Mouse (Mus musculus): ENCODE results near the gene Ehd3.
"Not testable (repeated sequence)": the region's sequence is repeated elsewhere in the genome, so short reads cannot be mapped to it uniquely, and the experiment has no call there.

The Ehd3 gene

DNA sequence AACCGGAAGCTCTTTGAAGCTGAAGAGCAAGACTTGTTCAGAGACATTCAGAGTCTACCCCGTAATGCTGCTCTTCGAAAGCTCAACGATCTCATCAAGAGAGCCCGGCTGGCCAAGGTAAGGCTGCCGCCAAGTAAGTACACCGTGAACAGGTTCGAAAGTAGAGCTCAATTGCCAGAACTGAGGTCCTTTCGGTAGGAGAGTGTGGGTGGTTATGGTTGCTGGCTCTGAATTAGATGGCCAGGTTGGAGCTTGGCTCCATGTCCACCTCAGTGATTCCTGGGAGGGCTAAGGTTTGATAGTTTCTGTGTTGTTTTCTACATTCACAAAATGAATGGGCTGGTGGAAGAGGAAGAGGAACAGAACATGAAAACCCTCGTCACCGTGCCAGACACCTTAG, 23.5 kb downstream of the Ehd3 start:
- DNase-seq = no peak

DNA sequence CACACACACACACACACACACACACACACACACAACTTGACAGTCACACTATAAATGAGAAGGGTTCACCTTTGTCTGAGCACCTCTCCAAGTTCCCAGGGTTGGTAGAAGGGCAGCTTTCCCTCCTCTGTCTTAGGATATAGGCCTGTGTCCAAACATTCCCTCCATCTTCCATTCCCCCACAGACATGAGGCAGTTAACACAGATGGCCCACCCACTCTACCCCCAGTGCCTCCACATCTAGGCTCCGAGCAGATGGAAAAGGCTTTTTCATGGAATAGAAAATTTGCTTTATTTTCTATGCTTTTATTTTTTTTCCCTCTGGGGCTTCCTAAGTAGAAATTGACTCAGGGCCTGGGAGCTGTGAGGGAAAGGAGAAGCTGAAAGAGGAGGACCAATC, 26.6 kb downstream of the Ehd3 start:
- no peak for DNase-seq

DNA sequence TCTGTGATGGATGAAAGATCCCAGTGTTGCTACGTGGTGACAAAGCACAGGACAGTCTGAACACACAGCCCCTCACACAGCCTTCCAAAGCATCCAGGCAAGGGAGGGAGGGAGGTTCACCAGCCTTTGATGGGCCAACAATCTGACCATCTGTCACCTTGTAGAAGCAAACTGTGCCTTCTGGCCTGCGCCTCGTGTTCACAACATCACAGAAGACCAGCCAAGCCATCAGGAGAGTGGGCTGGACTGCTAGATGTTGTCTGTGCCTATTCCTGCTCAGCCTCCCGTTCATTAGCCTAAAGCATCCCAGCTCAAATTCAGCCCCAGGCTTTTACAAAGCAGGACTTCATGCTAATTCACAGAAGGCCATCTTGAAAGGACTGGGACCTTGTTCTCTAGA, 27.5 kb downstream of the Ehd3 start:
- DNase-seq = no peak

DNA sequence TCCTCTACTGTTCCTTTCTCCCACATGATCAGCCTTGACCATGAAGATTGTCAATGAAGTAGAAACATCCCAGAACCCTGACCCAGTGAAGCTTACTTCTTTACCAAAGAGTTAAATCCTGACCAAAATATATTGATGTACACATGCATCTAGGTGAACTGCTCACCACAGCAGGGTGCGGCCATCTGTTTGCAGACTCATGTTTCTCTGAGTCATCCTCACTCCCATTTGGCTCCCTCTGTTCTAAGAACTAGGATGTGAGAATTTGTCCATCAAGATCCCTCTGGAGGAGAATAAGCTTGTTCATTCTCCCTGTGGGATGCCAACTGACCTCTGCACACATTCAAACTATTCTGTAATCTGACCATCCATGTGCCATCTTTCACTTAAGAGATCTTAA, 29.0 kb downstream of the Ehd3 start:
- no peak for DNase-seq

DNA sequence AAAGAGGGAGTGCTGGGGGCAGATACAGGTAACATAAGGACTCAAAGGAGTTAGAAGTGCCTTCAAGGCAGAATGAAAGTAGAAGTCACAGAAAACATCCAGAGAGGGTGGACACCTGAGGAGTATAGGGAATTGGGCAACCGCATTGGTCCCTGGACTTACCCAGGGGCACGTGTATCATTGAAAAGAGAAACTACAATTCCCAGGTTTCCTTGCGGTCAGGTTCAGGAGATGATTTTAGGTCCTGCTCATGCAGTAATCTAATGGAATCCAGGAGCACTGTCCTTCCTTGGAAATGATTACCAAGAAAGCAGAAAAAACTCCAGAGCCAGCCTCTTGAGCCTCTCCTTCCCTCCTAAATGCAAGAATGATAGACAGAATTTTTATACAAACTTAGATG, 29.5 kb downstream of the Ehd3 start:
- DNase-seq = no peak

DNA sequence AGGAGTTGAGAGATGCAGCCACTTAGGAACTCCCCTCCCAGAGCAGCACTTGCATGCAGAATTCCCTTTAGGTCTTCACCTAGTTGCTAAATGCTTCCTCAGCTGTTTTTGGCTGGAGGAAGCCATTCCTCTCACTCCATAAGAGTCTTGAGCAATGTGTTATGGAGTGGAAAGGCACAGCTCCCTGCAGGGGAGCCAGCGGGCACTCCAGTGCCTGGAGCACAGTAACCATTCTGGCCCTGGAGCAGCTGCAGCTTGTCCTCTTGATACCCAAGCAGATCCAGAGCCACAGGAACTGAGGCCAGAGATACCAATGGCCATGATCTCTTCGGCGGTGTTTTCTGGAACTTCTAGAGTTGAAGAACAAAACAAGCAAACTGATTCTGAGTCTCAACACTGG, 32.7 kb downstream of the Ehd3 start:
- DNase-seq = no peak

DNA sequence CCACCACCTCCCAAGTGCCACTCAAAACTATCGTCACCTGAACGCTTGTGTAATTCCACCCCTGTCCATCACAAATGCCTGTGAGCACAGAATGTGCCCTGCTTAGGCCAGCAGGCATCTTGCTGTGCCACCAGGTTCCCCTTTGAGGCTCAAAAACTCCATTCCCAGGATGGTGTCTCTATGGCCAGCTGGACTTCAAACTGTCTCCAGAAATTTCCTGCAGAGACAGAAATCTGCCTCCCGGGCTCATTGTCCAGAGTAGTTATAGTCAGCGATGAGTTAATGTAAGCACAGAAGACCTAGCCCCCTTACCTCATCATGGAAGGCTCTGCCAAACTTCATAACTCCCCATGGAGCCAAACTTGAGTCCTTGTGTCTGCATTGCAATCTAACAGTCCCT, 33.3 kb downstream of the Ehd3 start:
- DNase-seq = no peak

DNA sequence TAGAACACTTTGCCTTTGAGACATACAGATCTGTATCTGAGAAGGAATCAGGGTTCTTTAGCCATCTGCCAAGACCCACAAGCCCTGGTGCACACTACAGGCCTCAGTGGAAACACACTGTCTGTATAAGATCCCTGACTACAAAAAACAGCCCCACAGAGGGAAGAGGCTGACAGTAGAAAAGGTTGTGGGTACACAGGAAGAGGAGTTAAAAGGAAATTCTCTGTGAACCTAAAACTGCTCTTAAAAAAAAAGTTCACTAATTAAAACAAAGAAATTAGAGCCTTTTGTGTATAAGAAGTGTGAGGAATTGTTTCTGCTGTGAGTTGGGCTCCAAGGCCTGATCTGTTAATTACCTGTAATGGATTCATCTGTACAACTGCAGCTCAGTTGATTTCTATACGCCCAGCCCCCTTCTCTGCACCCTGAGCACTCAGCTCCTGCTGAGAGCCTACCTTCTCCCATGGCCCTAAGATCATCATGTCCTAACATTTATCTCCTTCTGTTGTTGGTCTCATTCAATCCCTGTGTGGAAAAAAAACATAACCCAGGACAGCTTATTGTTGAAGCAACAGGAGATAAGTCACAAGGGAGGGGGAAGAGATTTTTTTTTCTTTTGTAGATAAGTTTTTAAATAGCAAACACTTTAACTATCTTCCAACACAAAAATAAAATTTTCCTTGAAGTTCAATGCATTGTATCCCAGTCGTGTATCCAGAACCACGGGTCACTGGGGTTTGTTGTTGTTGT, 35.3 kb downstream of the Ehd3 start:
- no peak for DNase-seq

DNA sequence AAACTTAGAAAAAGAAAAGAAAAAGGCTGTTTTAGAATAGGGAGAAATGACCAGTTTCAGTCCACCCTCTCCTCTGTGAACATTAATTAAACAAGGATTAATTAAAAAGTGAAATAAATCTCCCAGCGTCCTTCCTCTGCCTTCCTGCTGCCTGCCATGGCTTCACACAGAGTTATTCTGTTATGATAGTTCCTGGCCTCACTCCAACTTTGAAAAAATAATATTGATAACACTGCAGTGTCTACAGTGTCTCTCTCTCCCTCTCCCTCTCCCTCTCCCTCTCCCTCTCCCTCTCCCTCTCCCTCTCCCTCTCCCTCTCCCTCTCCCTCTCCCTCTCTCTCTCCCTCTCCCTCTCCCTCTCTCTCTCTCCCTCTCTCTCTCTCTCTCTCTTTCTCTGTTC, 35.9 kb downstream of the Ehd3 start:
- not testable (repeated sequence) for DNase-seq

DNA sequence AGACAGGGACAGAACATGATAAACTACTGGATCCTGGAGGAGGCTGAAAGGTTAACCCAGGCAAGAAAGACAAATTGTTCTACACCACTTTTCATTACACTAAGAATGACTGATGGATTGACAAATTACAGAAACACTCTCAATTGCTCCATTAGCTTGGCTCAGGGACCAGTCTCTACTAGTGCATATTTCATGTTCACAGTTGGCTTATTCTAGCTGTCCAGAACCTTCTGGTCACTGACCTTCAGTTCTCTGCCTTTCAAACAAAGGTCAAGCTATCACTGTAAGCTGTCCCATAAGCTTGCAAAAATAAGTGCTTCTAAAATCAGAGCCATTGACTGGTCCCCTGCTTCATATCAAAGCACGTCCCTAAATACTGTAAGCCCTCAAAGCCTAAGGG, 39.0 kb downstream of the Ehd3 start:
- DNase-seq = no peak

DNA sequence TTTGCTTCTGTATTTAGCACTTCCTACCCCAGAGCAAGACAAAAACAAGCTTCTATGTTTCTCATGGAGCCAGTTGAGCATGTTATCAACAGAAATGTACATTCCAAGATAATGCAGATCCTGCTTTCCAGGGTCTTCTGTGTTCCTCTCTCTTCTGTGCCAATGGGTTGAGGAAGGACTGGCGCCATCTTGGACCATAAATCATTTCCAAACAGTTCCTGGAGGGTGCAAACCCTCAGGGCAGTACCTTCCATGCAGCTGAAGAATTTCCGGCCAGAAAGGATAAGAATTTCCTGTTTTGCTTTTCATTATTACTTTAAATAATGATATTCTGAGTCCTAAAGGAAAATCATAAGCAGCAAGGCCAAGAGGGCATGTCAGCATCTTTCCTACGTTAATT, 41.7 kb downstream of the Ehd3 start:
- DNase-seq = no peak

DNA sequence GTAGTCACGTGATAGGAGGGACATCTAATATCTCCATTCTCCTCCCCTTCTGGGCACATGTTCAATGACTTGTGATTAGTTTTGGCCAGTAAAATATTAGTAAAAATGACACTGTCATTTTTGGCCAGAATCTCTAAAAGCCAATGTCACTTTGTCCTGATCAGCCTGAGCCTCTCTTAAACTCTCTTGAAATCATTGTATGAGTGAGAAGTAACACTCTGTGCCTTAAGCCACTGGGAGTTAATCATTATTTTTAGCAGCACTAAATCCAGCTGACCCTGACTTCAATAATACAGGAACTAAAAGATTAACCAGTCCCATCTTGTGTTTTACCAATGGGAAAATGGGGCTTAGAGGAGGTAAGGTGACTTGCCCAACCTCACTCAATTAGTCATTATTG, 43.5 kb downstream of the Ehd3 start:
- DNase-seq = no peak

DNA sequence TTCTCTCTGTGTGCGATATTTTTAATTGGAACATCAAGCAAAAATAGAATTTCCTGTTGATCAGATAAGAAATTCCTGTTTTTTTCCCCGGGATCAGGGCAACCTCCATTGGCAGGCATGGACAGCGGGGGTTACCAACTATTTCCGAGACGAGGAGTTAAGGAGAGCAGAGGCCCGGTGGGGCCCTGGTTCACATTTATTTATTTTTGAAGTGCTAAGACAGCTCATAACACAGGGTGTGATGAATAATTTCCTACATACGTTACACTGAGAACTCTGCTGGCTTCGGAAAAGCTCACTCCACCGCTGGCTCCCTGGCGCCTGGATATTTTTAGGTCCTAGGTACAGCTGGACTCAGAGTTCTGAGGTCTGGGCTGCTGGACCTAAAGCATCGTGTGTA, 49.1 kb downstream of the Ehd3 start:
- DNase-seq = no peak

DNA sequence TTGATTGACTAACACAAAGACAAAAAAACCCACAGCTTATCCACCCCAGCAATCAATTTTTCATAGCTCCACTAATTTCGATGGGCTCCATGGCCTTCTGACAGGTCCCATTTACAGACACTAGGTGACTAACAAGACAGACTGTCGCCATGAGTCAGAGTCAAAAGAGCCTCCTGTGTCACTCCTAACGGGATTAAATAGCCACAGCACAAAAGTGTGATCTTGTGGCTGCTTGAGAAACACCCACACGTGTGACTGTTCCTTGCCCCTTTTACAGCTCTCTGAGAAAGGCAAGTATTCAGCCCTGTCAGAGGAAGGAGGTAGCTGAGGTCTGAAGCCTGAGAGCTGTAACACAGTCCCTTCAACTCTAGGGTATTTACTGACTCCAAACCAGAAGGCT, 49.8 kb downstream of the Ehd3 start:
- no peak for DNase-seq

DNA sequence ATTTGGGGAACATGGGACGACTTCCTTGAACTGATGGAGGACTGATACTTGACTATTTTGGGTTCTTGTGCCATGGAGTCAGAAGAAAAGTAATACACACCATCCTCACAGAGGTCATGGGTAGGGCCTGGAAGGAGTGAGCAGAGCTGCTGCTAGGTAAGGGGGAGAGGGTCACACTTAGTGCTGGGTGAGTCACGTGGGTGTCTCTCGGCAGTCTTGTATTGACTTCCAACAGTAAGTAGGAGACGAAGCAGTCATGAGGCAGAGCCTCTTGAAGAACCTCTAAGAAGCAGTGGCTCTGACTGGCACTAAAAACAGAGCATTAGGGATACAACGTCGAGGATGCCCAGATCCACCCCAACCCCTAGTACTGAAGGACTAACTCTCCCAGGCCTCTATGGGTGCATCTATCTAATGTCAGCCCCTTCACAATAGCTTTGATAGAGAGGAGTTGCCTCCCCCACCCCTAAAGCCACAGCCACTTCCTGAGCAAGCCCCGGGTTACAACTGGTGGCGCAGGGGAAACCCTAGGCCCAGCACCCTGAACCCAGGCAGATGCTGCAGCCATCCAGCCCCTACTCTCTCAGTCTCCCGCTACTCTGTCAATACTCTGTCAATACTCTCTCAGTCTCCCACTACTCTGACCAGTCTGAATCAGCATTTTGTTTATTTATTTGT, 65.2 kb downstream of the Ehd3 start:
- DNase-seq = no peak

DNA sequence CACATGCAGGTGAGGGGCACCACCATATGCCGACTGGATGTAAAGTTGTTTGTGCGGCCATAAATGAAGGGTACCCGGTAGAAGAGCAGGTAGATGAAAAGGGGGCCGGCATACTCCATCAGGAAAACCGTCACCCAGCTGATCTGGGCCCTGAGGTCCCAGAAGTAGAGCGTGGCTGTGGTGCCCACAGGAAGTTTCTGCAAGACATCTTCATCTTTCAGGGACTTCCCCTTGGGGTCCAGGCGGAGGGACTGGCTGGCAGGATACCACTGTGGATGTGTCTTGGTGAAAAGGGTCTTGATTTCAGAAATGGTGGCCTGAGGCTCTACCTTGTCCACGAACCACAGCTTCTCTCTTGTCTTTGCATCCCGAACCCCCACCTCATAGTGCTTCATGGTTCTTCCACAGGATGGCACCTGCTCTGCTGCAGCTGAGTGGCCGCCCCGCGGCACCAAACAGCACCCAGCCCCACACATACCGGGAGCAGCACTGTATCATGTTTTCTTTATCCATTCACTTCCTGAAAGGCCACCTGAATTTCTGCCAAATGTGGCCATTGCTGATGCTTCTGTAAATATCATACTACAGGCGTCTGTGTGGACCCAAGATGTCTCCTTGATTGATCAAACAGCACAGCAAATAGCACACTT, 67.1 kb downstream of the Ehd3 start:
- DNase-seq = no peak

DNA sequence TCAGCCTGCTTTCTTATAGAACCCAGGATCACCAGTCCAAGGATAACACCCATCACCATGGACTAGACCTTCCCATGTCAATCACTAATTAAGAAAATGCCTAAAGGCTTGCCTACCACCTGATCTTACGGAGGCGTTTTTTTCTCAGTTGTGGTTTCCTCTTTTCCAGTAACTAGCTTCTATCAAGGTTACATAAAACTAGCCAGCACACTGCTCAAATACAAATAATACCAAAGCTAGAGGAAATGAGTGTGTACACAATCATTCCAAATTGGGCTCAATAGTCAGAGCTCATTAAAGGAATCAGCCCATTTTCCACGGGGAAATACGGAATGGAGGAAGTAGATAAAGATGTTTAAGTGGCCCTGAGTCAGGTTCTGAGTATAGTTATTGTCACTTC, 71.3 kb downstream of the Ehd3 start:
- DNase-seq = no peak

DNA sequence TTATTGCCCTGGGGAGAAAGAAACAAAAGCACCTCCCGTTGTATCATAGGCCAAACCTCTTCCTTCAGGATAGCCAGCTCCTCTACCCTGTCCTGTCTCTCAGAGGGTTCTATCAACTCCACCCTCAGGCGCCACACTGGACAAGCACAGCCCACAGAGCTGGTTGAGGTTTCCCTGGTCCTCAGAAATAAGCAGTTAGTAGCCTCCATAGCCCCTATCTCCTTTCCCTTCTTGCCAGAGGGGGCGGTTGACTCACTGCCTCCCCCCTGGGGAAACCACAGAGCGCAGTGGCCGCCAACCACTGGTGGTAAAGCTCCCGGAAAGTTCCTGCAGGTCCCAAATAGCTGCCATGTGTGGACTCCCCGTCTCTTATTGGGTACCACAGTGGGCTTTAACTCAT, 71.7 kb downstream of the Ehd3 start:
- no peak for DNase-seq

DNA sequence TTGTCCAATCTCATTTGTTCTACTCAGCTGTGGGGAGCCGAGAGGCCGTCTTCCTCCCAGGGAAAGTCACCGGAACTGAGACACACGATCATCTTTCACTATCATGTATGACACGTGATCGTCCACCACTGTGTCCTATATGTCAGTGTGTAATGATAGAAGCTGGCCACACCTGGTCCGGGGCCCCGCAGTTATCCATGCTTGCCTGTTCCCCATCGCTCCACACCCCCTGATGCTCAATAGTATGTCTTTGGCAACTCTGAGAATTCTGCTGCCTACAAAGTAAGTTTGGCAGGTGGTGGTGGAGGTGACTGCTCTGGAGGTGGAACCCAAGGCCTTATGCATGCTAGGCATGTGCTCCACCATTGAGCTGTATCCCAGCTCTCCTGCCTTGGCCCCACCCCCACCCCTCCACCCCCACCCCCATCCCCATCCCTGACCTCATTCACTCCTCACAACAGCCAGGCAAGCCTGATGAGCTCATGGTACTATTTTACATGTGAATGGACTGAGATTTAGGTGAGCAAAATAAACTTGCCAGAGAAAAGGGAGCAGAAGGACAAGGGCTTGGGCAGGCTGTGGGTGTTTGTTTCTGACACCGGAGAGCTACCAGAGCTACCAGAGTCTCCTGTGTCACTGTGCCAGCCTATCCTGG, 75.5 kb downstream of the Ehd3 start:
- no peak for DNase-seq

DNA sequence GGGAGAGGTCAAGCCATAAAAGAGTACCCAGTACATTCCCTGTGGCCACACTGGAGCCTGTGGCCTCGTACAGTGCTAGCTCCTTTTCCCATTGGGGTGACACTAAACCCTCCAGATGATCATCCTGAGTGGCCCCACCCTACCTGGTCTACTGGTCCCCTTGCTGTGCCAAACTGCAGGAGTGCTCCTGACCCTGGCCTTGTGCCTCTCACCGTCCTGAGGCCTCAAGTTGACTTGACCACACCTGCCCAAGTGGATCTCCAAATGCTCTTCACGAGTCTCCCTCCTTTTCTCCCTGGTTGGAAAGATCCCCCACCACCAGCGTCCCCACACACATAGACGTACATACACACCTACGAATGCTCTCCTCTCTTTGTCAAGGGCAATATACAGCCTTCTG, 76.4 kb downstream of the Ehd3 start:
- DNase-seq = no peak

DNA sequence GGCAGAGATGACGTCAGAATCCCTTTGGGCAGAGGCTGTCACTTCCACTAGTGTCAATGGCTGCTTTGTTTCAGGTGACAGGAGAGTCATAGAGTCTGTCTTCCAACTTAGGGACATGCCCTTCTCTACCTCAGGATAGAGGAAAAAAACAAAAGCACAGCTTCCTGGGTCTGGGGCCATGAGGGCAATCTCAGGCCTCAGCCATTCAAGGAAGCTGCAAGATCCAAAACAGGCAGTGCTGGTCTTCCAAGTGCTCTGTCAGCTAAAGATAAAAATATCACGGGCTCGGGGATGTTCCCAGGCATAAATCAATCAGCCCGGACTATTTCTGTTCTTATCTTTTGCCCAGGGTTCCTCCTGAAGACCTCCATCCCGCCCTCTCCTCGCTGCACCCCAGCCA, 77.4 kb downstream of the Ehd3 start:
- DNase-seq = no peak

Data from right cerebral cortex, postnatal 4 days (tissue).